Mouse (Mus musculus) lung, embryonic 14.5 days (tissue): ENCODE measurements at regions not wholly inside any gene's neighbourhood (a gene's known extent, or its start where the extent isn't known, plus 50 kb on each side); places are given as distances from the start of the nearest gene placed in this dataset.

Experiments used
- ATAC-seq: fragments of 200-750 bp; cut with Nextera tagmentation; 2 replicates; pipeline ENCODE4 v1.8.0; 2017; ENCODE audit warnings: mild to moderate bottlenecking, moderate TSS enrichment, moderate library complexity; ENCODE audit not compliant: insufficient read depth
- DNase-seq: peaks from one replicate; pipeline ENCODE4 v3.0.0-alpha.2; 2015
- H3K27ac ChIP-seq: fragments of 300-500 bp; sonication (generic); 2 replicates; pipeline ENCODE4 v1.5.1; 2014; ENCODE audit warnings: low read depth, mild to moderate bottlenecking, moderate library complexity
- H3K27me3 ChIP-seq: fragments of 300-500 bp; sonication (generic); 2 replicates; pipeline ENCODE4 v1.6.1; 2014; ENCODE audit warnings: low read length, control low read depth; ENCODE audit not compliant: insufficient read depth
- H3K36me3 ChIP-seq: fragments of 300-500 bp; sonication (generic); 2 replicates; pipeline ENCODE4 v1.6.1; 2014; ENCODE audit warnings: control low read depth; ENCODE audit not compliant: insufficient read depth
- H3K4me1 ChIP-seq: fragments of 300-500 bp; sonication (generic); 2 replicates; pipeline ENCODE4 v1.6.1; 2014; ENCODE audit warnings: antibody characterized with exemption, control low read depth; ENCODE audit not compliant: insufficient read depth
- H3K4me2 ChIP-seq: fragments of 300-500 bp; sonication (generic); 2 replicates; pipeline ENCODE4 v1.6.1; 2014; ENCODE audit warnings: mild to moderate bottlenecking
- H3K4me3 ChIP-seq: fragments of 300-500 bp; sonication (generic); 2 replicates; pipeline ENCODE4 v1.5.1; 2014; ENCODE audit warnings: low read depth, low read length
- H3K9ac ChIP-seq: fragments of 300-500 bp; sonication (generic); 2 replicates; pipeline ENCODE4 v1.6.1; 2014
- H3K9me3 ChIP-seq: fragments of 300-500 bp; sonication (generic); 2 replicates; pipeline ENCODE4 v1.6.1; 2016; ENCODE audit warnings: low read depth, low read length, control low read depth
- CTCF ChIP-seq: IDR thresholded peaks from 2 replicates; pipeline ENCODE4 v1.5.1; 2016; ENCODE audit warnings: antibody characterized with exemption, low read depth
- WGBS: fragments of 180-500 bp; shearing (Covaris S2); extraction: QIAGEN DNeasy Blood & Tissue Kit; methylation state at CpG from one replicate; pipeline ENCODE4 v1.1.7; 2014; 5-methylcytosine and 5-hydroxymethylcytosine counted together

DNA sequence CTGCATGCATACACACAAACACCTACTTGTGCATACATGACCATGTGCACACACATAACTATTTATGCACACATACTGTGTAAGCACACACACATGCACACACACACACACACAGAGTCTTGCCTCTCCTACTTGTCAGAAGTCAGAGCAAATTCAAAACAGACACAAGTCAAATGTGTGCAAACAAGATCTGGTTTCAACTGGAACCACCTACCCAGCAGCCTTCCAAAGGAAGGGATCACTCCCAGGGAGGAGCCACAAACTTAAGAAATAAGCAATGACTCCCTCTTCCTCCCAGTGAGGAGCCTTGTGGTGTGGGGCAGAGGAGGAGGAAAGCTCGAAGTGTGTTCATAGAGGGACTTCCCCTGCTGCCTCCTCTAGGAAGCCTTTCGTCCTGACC is 153.8 kb downstream of the Bmp7 start:
- Histone ChIP-seq H3K4me2 (no peak overlapping the region), H3K27ac (no peak overlapping the region), H3K27me3 (peaks cover 35% of the 10 kb centered on the region), H3K36me3 (no peaks in the 10 kb centered on the region), H3K4me1 (0 out of 2 replicates have a peak, but pooled peaks cover 5% of the 10 kb centered on the region), H3K9ac (no peak overlapping the region), H3K9me3 (peaks cover 5% of the 10 kb centered on the region; the same call in 1 of the 2 replicates), H3K4me3 (no peak overlapping the region)
- ATAC-seq = no peak
- no peak for DNase-seq
- WGBS = 34% methylated on average over 2 of the region's 2 CpGs
- TF ChIP-seq CTCF = no peak

DNA sequence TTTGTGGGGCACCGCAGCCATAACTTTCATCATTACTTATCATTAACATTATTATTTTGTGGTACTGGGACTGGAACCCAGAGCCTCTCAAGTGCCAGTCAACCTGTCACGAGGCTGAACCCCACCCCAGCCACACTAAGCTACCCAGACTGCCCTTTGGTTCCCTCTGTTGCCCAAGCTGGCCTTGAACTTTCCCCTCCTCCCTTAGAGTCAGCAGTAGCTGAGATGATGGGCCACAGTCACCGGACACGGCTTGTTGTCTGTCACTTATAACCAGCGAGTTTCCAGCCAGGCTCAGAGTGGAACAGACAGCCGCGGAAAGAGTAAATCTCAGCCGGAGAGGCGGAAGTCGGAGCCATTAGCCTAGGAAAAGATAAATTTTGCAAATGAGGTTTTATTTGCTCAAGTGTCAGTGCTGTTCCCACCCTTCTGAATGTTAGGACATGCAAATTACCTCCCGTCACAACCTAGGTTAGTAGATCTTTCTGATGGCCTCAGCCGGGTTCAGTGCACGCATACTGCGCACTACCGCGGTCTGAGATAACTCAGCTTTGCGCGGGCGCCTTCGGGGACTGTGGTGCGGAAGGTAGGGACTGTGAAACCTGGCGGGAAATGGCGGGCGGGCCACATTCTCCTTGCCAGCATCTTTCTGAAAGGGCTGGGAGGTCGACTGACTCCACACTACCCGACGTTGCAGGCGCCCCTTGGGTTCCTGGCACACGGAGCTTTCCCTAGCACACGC is 152.7 kb downstream of the Bmp7 start:
- ATAC-seq = no peak; the same call in 1 of the 2 replicates
- peak; percentile 56 for DNase-seq
- TF ChIP-seq CTCF = no peak
- no peak overlapping the region for H3K27ac ChIP-seq
- H3K4me1 ChIP-seq = 0 out of 2 replicates have a peak, but pooled peaks cover 5% of the 10 kb centered on the region
- H3K4me2 ChIP-seq = peak overlapping the region; percentile 59
- peak overlapping the region; percentile 27 for H3K4me3 ChIP-seq
- no peak overlapping the region for H3K9ac ChIP-seq
- peaks cover 5% of the 10 kb centered on the region; the same call in 1 of the 2 replicates for H3K9me3 ChIP-seq
- 21% methylated on average over 30 of the region's 30 CpGs for WGBS
- H3K27me3 ChIP-seq = peaks cover 35% of the 10 kb centered on the region
- no peaks in the 10 kb centered on the region for H3K36me3 ChIP-seq

GRCm38 (mm10) chr2:172789260-172789659 is 150.9 kb downstream of the Bmp7 start:
- Histone ChIP-seq H3K4me3 (no peak overlapping the region), H3K4me2 (no peak overlapping the region), H3K9ac (no peak overlapping the region), H3K27ac (no peak overlapping the region), H3K4me1 (0 out of 2 replicates have a peak, but pooled peaks cover 5% of the 10 kb centered on the region), H3K27me3 (peaks cover 35% of the 10 kb centered on the region), H3K9me3 (no peaks in the 10 kb centered on the region), H3K36me3 (no peaks in the 10 kb centered on the region)
- TF ChIP-seq CTCF = no peak
- DNase-seq (no peak), ATAC-seq (peak; percentile 38; the same call in 1 of the 2 replicates)
- WGBS = 25% methylated on average over 10 of the region's 10 CpGs

GRCm38 (mm10) chr2:172792555-172792954 is 147.6 kb downstream of the Bmp7 start:
- no peak for TF ChIP-seq CTCF
- no peak overlapping the region for H3K27ac ChIP-seq
- 0 out of 2 replicates have a peak, but pooled peaks cover 4% of the 10 kb centered on the region for H3K4me1 ChIP-seq
- H3K4me3 ChIP-seq = no peak overlapping the region
- no peak overlapping the region for H3K4me2 ChIP-seq
- no peak overlapping the region for H3K9ac ChIP-seq
- no peaks in the 10 kb centered on the region for H3K9me3 ChIP-seq
- no peaks in the 10 kb centered on the region for H3K36me3 ChIP-seq
- DNase-seq = no peak
- no peak for ATAC-seq
- WGBS = 69% methylated on average over 10 of the region's 10 CpGs
- H3K27me3 ChIP-seq = peaks cover 28% of the 10 kb centered on the region

DNA sequence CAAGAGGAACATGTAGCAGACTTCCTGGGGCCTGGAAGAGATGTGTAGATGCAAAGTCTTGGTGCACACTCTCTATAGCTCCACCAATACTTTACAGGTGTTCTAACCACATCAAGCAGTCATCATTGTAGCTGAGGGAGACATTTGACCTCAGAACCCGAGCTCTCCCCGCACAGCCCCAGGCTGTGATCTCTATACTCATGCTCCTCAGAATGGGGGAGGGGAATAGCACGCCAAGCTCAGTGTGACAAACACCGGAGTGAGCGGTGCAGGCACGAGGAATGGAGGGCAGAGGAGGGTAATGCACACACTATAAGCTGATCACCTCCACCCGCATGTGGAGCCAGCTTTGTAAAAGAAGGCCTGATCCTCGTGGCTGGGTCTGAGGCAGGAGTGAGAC is 146.1 kb downstream of the Bmp7 start:
- Histone ChIP-seq H3K27me3 (peaks cover 14% of the 10 kb centered on the region), H3K27ac (no peak overlapping the region), H3K36me3 (no peaks in the 10 kb centered on the region), H3K4me1 (no peaks in the 10 kb centered on the region), H3K4me2 (no peak overlapping the region), H3K4me3 (no peak overlapping the region), H3K9ac (no peak overlapping the region), H3K9me3 (no peaks in the 10 kb centered on the region)
- 79% methylated on average over 8 of the region's 8 CpGs for whole genome bisulfite sequencing
- ATAC-seq (no peak), DNase-seq (no peak)
- no peak for TF ChIP-seq CTCF

DNA sequence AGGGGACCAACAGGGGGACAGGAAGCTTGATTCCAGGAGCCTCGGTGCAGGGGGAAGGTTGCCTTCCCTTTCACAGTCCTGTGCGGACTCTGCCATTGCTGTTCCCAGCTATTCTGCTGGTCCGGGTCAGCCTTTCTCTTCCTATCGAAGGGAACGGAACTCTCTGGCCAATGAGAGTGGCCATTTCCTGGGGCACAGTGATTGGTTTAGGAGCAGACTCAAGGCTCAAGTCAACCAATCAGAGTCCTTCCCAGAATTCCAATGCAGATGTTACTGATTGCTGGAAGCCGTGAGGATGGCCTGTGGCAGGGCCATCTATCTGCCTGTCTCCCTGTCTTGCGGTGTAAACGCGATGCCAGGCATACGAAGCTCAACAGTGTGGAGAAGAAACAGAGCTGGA is 145.3 kb downstream of the Bmp7 start:
- no peak overlapping the region for H3K4me2 ChIP-seq
- peaks cover 6% of the 10 kb centered on the region; the same call in 1 of the 2 replicates for H3K27me3 ChIP-seq
- ATAC-seq = no peak
- H3K9ac ChIP-seq = no peak overlapping the region
- no peak for DNase-seq
- no peak overlapping the region for H3K4me3 ChIP-seq
- no peak for TF ChIP-seq CTCF
- no peaks in the 10 kb centered on the region for H3K36me3 ChIP-seq
- H3K9me3 ChIP-seq = no peaks in the 10 kb centered on the region
- no peaks in the 10 kb centered on the region for H3K4me1 ChIP-seq
- WGBS = 77% methylated on average over 10 of the region's 10 CpGs
- H3K27ac ChIP-seq = no peak overlapping the region

DNA sequence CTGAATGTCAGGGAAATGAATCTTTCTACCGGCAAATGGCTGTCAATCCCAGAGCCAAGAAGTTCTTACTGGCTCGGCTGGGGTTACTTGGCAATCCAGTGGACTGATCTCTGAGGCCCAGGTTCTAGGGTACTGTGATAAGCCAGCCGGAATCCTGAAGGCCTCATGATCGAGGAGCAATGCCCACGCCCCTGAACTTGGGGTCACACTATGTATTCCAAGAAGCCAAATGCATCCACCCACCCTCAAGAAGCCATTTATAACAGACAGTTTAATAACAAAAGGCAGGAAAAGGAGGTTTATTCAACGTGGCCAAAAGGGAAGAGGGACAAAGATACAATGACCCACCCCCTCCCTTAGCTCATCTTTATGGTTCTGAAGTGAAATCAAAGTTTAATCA is 144.0 kb downstream of the Bmp7 start:
- Histone ChIP-seq H3K4me1 (no peaks in the 10 kb centered on the region), H3K4me3 (no peak overlapping the region), H3K4me2 (no peak overlapping the region), H3K27ac (no peak overlapping the region), H3K27me3 (no peaks in the 10 kb centered on the region), H3K36me3 (no peaks in the 10 kb centered on the region), H3K9me3 (no peaks in the 10 kb centered on the region), H3K9ac (no peak overlapping the region)
- TF ChIP-seq CTCF = no peak
- ATAC-seq (no peak), DNase-seq (no peak)
- 52% methylated on average over 6 of the region's 6 CpGs for WGBS
